Mouse (Mus musculus): ENCODE measurements around the gene Tuba1a. TPM values are rescaled to one million over a fixed set of nuclear protein-coding genes. Genes with fewer than 3 reads are reported as not detected.

Tuba1a gene
- polyA plus RNA-seq, 1 experiment from 2014 or later, result 8,897 TPM

- Histone ChIP-seq H3K4me2 (replicated peaks; ENCODE audit: low read depth, low read length) (peak overlapping the region; percentile 69), H3K4me3 (ENCODE audit: low read depth, low read length) (peak overlapping the region; percentile 80), H3K9ac (ENCODE audit: low read depth, low read length) (peak overlapping the region; percentile 79), H3K36me3 (ENCODE audit: control insufficient read depth, insufficient read depth, low read length) (peaks cover 14% of the 10 kb centered on the region; the same call in 1 of the 2 replicates), H3K4me1 (replicated peaks; ENCODE audit: control insufficient read depth, insufficient read depth, low read length) (peaks cover 6% of the 10 kb centered on the region; the same call in 1 of the 2 replicates), H3K27ac (ENCODE audit: low read depth, low read length) (no peak overlapping the region), H3K27me3 (ENCODE audit: control insufficient read depth, insufficient read depth, low read length) (no peaks in the 10 kb centered on the region), H3K9me3 (ENCODE audit: control insufficient read depth, low read length) (no peaks in the 10 kb centered on the region)
- ATAC-seq (ENCODE audit: low FRiP score), result no peak
- DNase-seq (ENCODE audit: low spot score), result no peak
- WGBS, result 96% methylated on average over 4 of the region's 4 CpGs
These were observed 37.5 kb downstream of the Tuba1a start for GRCm38 (mm10) chr15:98916016-98916415.

GRCm38 (mm10) chr15:98914903-98915302 lies 38.6 kb downstream of the Tuba1a start:
- Histone ChIP-seq H3K36me3 (ENCODE audit: control insufficient read depth, insufficient read depth, low read length) (peaks cover 14% of the 10 kb centered on the region; the same call in 1 of the 2 replicates), H3K4me1 (replicated peaks; ENCODE audit: control insufficient read depth, insufficient read depth, low read length) (peaks cover 6% of the 10 kb centered on the region; the same call in 1 of the 2 replicates)
- WGBS, result 95% methylated on average over 6 of the region's 6 CpGs

GRCm38 (mm10) chr15:98904692-98905091 lies 48.8 kb downstream of the Tuba1a start:
- ATAC-seq (ENCODE audit: low FRiP score) (no peak), DNase-seq (ENCODE audit: low spot score) (peak; percentile 81)
- Histone ChIP-seq H3K27me3 (ENCODE audit: control insufficient read depth, insufficient read depth, low read length) (no peaks in the 10 kb centered on the region), H3K4me3 (ENCODE audit: low read depth, low read length) (no peak overlapping the region), H3K9me3 (ENCODE audit: control insufficient read depth, low read length) (no peaks in the 10 kb centered on the region), H3K4me1 (replicated peaks; ENCODE audit: control insufficient read depth, insufficient read depth, low read length) (0 out of 2 replicates have a peak, but pooled peaks cover 2% of the 10 kb centered on the region), H3K27ac (ENCODE audit: low read depth, low read length) (no peak overlapping the region), H3K9ac (ENCODE audit: low read depth, low read length) (no peak overlapping the region), H3K36me3 (ENCODE audit: control insufficient read depth, insufficient read depth, low read length) (peaks cover 10% of the 10 kb centered on the region), H3K4me2 (replicated peaks; ENCODE audit: low read depth, low read length) (no peak overlapping the region)
- WGBS, result 28% methylated on average over 10 of the region's 10 CpGs

More at GRCm38 (mm10) chr15:98914903-98915302, 38.6 kb downstream of the Tuba1a start:
- ATAC-seq (ENCODE audit: low FRiP score) (no peak), DNase-seq (ENCODE audit: low spot score) (no peak)
- Histone ChIP-seq H3K4me2 (replicated peaks; ENCODE audit: low read depth, low read length) (no peak overlapping the region), H3K9me3 (ENCODE audit: control insufficient read depth, low read length) (no peaks in the 10 kb centered on the region), H3K27me3 (ENCODE audit: control insufficient read depth, insufficient read depth, low read length) (no peaks in the 10 kb centered on the region), H3K27ac (ENCODE audit: low read depth, low read length) (no peak overlapping the region), H3K9ac (ENCODE audit: low read depth, low read length) (no peak overlapping the region), H3K4me3 (ENCODE audit: low read depth, low read length) (no peak overlapping the region)

- Histone ChIP-seq H3K9me3 (ENCODE audit: control insufficient read depth, low read length) (no peaks in the 10 kb centered on the region), H3K4me3 (ENCODE audit: low read depth, low read length) (no peak overlapping the region), H3K9ac (ENCODE audit: low read depth, low read length) (no peak overlapping the region), H3K36me3 (ENCODE audit: control insufficient read depth, insufficient read depth, low read length) (0 out of 2 replicates have a peak, but pooled peaks cover 2% of the 10 kb centered on the region), H3K27me3 (ENCODE audit: control insufficient read depth, insufficient read depth, low read length) (peaks cover 19% of the 10 kb centered on the region), H3K4me1 (replicated peaks; ENCODE audit: control insufficient read depth, insufficient read depth, low read length) (peaks cover 8% of the 10 kb centered on the region; the same call in 1 of the 2 replicates), H3K4me2 (replicated peaks; ENCODE audit: low read depth, low read length) (no peak overlapping the region), H3K27ac (ENCODE audit: low read depth, low read length) (no peak overlapping the region)
- 94% methylated on average over 2 of the region's 2 CpGs for WGBS
- ATAC-seq (ENCODE audit: low FRiP score), result no peak
- no peak for DNase-seq (ENCODE audit: low spot score)
These were observed 50.9 kb downstream of the Tuba1a start for GRCm38 (mm10) chr15:98902600-98902999.

GRCm38 (mm10) chr15:98901530-98901929 lies 52.0 kb downstream of the Tuba1a start:
- 59% methylated on average over 1 of the region's 1 CpGs for WGBS
- DNase-seq (ENCODE audit: low spot score), result no peak

More at GRCm38 (mm10) chr15:98901530-98901929, 52.0 kb downstream of the Tuba1a start:
- H3K9me3 ChIP-seq (ENCODE audit: control insufficient read depth, low read length), result no peaks in the 10 kb centered on the region
- H3K36me3 ChIP-seq (ENCODE audit: control insufficient read depth, insufficient read depth, low read length), result 0 out of 2 replicates have a peak, but pooled peaks cover 2% of the 10 kb centered on the region
- peaks cover 8% of the 10 kb centered on the region; the same call in 1 of the 2 replicates for H3K4me1 ChIP-seq (replicated peaks; ENCODE audit: control insufficient read depth, insufficient read depth, low read length)
- no peak overlapping the region for H3K27ac ChIP-seq (ENCODE audit: low read depth, low read length)
- no peak overlapping the region for H3K4me3 ChIP-seq (ENCODE audit: low read depth, low read length)
- no peak overlapping the region for H3K9ac ChIP-seq (ENCODE audit: low read depth, low read length)
- H3K4me2 ChIP-seq (replicated peaks; ENCODE audit: low read depth, low read length), result no peak overlapping the region
- no peak for ATAC-seq (ENCODE audit: low FRiP score)
- H3K27me3 ChIP-seq (ENCODE audit: control insufficient read depth, insufficient read depth, low read length), result peaks cover 29% of the 10 kb centered on the region

Other genes starting within 250 kb of the Tuba1a start
- gene Ccdc65, start 245.5 kb downstream of the Tuba1a start, polyA plus RNA-seq (2014; fragmentation: Nextera tagmentation; extraction: Ambion mirVana), result 2.4 and 3.0 TPM in 2 replicates
- gene Fkbp11, start 225.5 kb downstream of the Tuba1a start, polyA plus RNA-seq (2014; fragmentation: Nextera tagmentation; extraction: Ambion mirVana), result 13.0 and 15.5 TPM in 2 replicates
- 32.3 and 33.2 TPM in 2 replicates for gene Arf3, start 190.5 kb downstream of the Tuba1a start, polyA plus RNA-seq (2014; fragmentation: Nextera tagmentation; extraction: Ambion mirVana)
- 0.54 and 0.57 TPM in 2 replicates for gene Wnt10b, start 175.6 kb downstream of the Tuba1a start, polyA plus RNA-seq (2014; fragmentation: Nextera tagmentation; extraction: Ambion mirVana)
- gene Wnt1, start 163.8 kb downstream of the Tuba1a start, polyA plus RNA-seq (2014; fragmentation: Nextera tagmentation; extraction: Ambion mirVana), result 8.0 and 9.5 TPM in 2 replicates
- 0.35 and 0.60 TPM in 2 replicates for gene Ddn, start 144.2 kb downstream of the Tuba1a start, polyA plus RNA-seq (2014; fragmentation: Nextera tagmentation; extraction: Ambion mirVana)
- 65.9 and 70.6 TPM in 2 replicates for gene Prkag1, start 122.2 kb downstream of the Tuba1a start, polyA plus RNA-seq (2014; fragmentation: Nextera tagmentation; extraction: Ambion mirVana)
- 13.7 and 20.5 TPM in 2 replicates for gene Kmt2d, start 82.5 kb downstream of the Tuba1a start, polyA plus RNA-seq (2014; fragmentation: Nextera tagmentation; extraction: Ambion mirVana)
- gene Rhebl1, start 59.2 kb downstream of the Tuba1a start, polyA plus RNA-seq (2014; fragmentation: Nextera tagmentation; extraction: Ambion mirVana), result 13.4 and 17.8 TPM in 2 replicates
- gene Dhh, start 55.2 kb downstream of the Tuba1a start, polyA plus RNA-seq (2014; fragmentation: Nextera tagmentation; extraction: Ambion mirVana), result 0.56 and 0.68 TPM in 2 replicates
- gene Lmbr1l, start 35.5 kb downstream of the Tuba1a start, polyA plus RNA-seq (2014; fragmentation: Nextera tagmentation; extraction: Ambion mirVana), result 9.4 and 13.4 TPM in 2 replicates
- 1,792 and 1,905 TPM in 2 replicates for gene Tuba1b, start 19.1 kb downstream of the Tuba1a start, polyA plus RNA-seq (2014; fragmentation: Nextera tagmentation; extraction: Ambion mirVana)
- gene Gm49450, start 152 bp downstream of the Tuba1a start, polyA plus RNA-seq (2014; fragmentation: Nextera tagmentation; extraction: Ambion mirVana), result not detected in 2 replicates
- 93.2 and 95.2 TPM in 2 replicates for gene Tuba1c, start 76.2 kb upstream of the Tuba1a start, polyA plus RNA-seq (2014; fragmentation: Nextera tagmentation; extraction: Ambion mirVana)
- 17.2 and 20.9 TPM in 2 replicates for gene Prph, start 101.5 kb upstream of the Tuba1a start, polyA plus RNA-seq (2014; fragmentation: Nextera tagmentation; extraction: Ambion mirVana)
- gene Troap, start 120.9 kb upstream of the Tuba1a start, polyA plus RNA-seq (2014; fragmentation: Nextera tagmentation; extraction: Ambion mirVana), result 19.1 and 22.9 TPM in 2 replicates
- gene C1ql4, start 134.1 kb upstream of the Tuba1a start, polyA plus RNA-seq (2014; fragmentation: Nextera tagmentation; extraction: Ambion mirVana), result 10.2 and 12.4 TPM in 2 replicates
- gene Dnajc22, start 139.5 kb upstream of the Tuba1a start, polyA plus RNA-seq (2014; fragmentation: Nextera tagmentation; extraction: Ambion mirVana), result 1.2 and 3.3 TPM in 2 replicates
- 59.5 and 64.9 TPM in 2 replicates for gene Spats2, start 172.2 kb upstream of the Tuba1a start, polyA plus RNA-seq (2014; fragmentation: Nextera tagmentation; extraction: Ambion mirVana)